Mouse (Mus musculus) lung, adult 18-20 months (tissue): Measurements from ENCODE around the gene Dbx1.

Experiments used
- DNase-seq, 2 experiments: peaks; one replicate each; pipeline ENCODE4 v3.0.0; 2022; ENCODE audit warnings: mixed read lengths in 2 of 2

Gene Dbx1

DNA sequence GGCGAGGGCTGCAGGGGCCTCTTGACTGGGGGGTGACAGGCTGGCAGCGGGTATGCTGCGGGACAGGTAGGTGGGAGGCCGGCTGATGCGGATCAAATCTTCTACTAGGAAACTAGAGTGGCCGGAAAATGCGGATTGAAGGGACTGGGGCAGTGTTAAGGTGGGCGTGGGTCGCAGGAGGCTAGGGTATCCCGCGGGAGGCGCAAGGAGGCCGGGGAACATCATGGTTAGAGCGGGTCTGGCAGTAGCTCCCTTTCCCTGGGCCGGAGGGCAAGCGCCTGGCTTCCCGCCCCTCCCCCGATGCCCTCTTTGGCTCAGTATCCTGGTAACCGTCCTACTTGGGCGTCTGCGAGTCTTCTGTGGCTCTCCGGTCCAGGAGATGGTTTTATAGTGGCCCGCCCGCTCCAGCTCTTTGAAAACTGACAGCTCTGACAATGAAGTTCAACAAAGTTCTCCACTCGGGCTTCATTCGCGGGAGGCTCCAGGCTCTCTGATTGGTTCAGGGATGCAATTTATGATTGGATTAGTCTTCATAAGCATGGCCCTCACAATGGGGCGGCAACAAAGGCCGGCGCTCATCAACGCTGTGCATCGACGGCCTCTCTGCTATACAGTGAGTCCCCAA, at the start of gene Dbx1:
Gene Dbx1 (minus strand): TSS at position 359 of the 625 bp plus-strand sequence.
- DNase-seq = no peak

DNA sequence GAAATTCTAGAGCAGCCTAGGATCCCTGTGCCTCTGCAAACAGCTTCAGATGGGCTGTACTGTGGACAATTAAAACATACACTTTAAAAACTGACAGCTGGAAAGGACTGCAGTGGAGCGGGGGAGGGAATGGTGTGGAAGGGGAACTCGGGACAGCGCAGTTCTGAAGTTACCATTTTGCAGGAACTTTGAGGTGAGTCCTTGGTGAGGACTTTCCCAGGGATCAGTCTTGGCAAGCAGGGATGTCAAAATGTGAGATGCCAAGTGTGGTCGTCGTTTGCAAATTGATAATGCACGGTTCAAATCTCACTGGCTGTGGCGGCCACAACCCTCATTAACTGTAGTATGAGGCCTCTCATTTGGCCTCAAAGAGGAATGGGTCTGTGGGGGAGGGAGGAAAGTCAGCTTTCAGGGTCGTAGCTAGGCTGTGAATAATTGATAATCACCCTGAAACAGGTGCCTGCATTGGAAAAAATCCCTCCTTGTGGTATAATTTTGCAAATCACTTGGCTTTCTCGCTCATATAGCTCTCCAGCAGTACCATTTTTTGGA, 42.3 kb upstream of the Dbx1 start:
- DNase-seq = no peak

DNA sequence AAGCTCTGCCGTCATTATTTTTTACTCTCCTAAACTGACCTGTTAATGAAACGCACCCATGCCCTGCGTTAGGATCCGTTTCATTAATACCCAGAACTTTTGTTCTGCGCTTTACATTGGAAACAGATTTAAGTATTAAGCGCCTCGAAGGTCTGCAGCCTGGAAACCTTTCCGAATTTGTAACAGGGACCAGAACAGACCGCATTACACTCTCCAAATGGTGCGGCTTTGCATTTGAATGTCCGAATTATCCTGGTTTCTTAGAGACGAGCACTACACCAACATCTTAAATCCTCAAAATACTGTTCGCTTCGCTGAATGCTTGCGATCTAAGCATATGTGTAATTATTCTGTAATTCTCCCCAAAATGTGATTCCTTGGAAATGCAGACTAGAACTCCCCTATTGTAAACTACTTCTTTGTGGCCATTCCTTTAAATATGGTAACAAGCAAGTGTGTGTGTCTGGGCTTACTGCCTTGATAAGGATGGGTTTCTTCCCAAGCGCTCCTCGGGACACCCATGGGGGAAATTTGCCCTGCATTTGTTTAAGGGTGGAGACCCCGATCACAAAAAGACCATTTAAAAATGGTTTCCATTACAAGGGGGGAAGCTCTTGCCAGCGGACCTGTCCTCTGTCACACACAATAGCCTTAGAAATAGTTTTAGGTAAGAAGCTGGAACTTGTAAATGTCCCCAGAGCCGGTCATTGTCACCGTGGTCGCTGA, 41.6 kb upstream of the Dbx1 start:
- DNase-seq = no peak

DNA sequence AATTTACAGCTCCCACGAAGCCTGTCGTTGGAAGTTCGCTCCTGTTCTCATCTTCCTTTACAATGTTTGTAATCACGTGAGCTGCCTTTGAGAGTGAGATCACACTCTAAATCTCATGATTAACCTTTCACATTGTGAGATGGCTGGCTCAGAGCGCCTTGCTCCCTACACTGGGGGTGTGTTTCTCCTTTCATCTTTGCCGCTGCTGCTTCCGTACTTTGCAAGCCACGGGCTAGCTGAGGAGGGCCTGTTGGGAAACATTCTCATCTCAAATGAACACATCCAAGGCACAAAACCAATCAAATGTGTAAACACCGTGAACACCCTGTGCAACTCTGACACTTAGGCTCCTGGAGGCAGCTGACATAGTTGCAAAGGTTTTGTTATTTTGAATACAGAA, 40.5 kb upstream of the Dbx1 start:
- no peak for DNase-seq

DNA sequence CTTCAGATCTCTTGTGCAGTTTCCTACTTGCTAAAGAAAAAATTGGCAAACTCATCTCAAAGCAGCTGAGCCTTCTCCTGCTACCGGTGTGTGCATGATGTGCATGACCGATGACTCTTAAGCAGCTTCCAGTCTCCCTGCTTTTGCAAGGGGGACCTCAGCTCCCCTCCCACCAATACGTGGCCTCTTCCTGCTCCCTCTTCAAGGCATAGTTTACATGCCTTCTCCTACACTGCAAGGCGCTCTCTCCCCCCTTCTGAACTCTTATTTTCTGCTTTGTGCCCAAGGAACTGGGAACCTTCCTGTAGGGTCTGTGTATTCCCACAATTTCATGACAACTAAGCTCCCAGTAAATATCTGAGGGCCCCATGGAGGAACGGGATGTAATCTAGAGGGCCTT, 40.0 kb upstream of the Dbx1 start:
- DNase-seq = no peak

DNA sequence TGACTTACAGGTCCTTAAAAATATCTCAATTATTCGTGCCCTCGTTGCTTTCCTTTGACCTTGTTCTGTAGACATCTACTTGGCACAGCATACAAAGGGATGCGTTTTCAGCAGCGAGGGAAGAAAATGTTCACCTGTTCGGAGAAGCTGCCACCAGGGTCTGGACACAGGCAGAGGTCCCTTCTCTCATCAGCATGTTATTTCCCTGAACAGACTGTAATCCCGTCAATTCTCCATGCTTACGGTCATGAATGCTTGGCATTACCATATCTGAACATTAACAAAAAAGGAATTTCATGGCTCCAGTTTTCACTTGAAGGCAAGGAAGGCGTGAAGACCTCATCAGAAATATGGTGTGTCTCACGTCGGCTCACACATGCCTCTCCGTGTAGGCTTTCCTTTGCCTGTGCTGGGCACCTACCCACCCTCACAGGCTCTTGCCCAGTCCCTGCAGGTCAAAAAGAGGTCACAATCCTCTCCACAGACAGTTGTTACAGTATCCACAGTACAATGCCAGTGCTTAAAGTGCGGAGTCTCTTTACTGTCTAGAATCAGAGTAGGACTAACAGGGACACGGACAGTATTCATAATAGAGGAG, 31.7 kb upstream of the Dbx1 start:
- no peak for DNase-seq

DNA sequence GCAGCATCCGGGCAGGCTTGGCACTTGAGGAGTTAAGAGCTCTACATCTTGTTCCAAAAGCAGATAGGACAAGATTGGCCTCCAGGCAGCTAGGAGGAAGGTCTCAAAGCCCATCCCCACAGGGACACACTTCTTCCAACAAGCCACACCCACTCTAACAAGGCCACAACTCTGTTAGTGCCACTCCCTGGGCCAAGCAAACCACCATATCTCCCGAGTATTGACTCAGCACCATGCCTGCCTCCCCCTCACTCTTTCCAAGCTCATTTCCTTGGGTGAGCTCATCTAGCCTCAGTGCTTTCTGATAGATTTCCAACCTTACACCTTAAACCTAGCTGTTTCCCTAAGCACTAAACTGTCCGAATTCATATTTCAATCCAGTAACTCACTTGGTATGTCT, 26.9 kb upstream of the Dbx1 start:
- DNase-seq = no peak

DNA sequence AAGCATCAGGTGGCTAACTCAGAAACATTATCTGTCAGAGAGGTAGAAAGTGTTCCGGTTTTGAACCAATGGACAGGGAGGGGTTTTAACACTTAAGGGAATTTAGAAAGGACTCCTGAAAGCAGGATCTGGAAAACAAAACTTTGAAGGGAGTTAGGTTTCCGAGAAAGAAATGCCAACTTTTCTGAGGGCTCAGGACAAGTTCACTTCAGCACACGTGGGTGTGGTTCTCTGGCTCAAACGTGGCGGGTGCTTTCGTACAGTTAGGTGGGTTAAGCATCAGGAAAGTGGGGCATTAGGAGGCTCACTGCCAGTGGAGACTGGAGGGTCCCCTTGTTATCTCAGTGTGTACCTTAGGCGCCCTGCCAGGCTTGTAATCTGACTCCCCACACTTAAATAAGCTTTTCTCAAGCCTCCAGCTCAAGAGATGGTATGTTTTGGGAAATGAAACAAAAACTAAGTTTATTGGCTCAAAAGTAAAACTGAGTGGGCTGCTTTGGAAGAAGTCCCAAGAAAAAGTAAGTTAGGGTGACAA, 25.9 kb upstream of the Dbx1 start:
- no peak for DNase-seq

DNA sequence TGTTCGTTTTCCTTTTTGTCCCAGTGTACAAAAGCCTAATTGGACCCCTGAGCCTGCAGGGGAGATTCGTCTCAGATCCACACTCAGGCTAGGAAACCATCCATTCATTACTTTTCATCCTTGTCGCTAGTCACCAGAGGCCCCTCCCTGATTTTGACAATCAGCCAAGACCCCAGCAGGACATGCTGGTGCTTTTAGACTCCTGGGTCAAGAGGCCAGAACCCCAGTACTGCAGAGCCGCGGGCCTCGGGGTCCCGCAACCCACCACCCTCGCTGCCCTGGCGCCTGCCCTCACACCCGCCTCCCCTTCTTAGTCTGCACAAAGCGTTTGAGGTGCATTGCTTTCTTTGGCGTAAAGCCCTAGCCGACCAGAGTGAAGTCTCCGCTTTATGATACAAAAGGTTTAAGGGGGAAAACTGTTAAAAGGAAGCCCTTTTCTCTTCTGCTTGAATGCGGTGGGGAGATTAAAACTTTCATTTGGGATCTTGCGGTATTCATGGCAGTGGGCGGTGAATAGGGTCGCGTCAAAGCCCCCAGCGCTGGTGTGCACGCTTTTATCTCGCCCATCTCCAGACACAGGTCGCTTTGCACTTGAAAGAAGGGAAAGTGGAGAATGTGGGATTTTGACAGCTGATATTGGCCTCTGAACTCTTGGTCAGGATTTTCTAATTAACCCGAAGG, 25.3 kb upstream of the Dbx1 start:
- DNase-seq = no peak

DNA sequence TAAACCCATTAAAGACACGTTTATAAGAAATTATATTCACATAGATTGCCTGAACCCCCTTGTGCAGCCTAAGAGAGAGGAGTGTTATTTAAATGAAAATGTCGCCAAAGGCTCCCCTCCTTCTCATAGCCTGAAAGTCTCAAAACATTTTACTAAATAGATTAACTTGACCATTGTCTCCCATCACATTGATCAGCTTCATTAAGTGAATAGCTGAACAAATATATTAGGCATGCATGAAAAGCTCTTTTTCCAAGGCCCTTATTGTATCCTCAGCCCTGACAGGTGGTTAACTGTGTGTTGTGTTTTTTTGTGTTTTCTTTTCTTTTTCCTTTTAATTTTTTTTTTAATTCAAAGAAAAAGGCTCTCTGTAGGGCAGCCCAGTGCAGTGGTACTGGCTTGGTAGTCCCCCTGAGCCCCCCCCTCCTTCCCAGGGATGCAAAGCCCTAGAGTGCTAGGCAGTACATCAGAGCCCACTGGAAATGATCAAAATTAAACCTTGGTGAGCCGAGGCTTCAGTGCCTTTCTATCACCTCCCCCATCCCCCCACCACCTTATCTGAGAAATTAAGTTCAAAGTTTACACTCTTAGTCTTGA, 4.2 kb upstream of the Dbx1 start:
- DNase-seq = no peak

DNA sequence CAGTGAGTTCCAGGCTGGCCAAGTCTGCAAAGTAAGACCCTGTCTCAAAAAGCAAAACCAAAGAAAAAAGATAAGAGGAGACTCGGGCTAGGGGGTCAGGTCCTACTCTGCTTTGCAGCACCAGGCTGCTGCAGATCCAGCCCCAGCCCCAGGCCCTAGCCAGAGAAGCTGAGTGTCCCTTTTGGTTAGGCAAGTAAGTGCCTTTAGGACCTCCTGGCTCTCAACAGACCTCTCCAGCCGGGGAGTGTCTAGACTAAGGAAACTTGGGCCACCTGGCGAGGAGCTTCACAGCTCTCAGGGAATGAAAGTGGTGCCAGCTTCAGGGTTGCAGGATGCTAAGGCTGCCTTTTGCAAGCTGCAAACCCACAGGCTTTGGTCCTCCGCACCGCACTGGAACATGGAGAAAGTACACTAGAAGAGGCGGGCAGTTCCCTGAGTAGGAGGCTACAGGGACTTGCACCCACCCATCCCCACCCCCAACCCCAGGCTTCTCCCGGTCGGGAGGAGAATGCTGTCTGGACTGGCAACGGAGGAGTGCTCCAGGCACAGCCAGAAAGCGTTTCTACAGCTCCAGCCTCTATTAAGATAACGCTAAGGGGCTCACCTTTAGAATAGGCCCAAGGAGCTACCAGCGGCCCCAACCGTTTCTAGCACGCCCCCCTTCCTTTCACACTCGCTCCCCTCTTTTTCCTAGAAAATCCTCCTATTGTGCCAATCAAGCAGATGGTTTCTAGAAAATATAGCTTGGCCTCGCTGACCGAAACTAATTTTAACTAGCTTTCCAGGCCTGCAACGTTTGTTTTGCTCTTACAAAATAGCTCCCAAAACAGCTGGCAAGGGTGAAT, 3.4 kb upstream of the Dbx1 start:
- no peak for DNase-seq

DNA sequence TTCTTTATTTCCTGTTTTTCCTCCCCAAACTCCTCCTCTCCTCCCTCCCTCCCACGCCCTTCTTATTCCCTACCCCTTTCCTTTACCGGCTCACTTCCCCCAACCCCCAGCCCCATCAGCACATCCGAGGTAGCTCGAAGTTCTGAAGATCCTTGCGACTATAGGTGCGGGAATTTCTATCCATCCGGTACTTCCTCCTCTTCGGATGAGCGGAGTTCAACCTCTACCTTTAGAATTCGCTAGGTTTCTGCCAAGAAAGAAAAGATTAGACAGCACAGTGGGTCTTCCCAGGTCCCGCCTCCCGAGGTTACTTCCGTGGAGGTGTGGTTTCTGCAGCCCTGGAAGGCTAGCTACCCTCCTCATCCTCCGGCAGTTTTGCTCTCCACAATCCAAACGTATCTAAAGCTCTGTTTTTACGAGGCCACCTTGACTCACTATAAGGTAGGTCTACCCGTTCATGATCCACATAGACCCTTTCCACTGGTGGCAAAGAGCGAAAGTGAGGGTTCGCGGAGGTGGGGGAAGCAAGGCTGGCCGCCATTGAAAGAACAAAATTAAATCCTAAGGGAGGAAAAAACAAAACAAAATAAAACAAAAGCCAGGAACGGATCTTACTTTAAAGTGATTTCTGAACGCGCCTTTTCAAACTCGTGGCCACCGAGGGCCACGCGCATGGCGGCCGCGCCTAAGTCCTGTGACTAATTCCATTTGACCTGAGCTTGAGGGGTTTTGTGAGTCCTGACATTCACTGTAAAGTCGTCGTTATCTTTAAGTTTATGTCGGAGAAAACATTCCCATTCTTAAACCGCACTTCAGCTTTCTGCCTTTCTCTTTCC, 2.5 kb upstream of the Dbx1 start:
- no peak for DNase-seq

DNA sequence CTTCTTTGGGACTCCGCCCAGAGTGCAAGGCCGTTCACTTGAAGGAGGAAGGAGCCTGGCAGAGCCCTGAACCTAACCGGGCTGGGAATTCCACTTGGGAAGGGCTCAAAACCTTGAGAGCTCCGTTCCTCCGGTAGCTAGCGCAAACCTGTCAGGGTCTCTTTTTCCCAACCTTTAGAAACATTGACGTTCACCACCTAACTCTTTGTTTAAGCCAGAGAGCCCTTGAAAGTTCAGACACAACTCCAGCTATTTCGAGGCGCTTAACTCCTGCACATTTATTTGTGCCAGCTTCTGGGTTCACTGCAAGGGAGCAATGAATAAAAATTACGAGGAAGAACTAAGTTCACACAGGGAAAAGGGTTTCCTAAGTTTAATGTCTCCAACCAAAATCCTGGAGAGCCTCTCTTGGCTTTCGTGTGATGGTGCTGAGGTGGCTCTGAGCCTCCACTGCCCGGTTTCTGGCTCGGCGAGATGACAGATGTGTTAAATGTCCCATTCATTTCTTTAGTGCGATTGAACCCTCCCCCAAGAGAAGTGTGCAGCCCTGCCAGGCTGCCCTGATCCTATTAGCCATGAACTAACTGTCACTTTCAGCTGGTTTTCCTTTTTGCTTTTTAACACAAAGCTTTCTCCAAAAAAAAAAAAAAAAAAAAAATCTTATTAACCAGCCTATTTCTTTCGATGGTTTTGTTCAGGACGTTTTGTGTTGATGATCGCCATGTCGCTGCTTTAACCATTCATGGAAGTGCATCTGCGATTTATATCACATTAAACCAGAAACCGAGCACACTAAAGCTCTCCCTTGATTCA, 1.4 kb upstream of the Dbx1 start:
- DNase-seq = no peak

DNA sequence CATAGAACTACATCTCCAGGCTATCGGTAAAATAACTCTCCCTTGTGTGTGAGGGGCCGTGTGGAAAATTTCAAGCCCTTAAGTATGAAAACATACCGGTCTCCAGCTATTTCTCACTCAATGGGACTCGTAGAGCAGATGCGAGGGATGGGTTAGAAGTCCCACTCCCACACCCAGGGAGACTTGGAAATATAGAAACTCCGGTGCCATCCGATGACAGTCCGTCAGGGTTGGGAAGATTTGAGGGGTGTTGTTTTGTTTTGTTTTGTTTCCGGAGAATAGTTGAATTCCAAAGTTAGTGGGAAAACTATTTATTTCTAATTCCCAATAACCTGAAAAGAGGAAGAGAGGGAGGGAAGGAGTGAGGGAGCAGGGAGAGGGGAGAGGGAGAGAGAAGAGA, 632 bp upstream of the Dbx1 start:
- DNase-seq = no peak

DNA sequence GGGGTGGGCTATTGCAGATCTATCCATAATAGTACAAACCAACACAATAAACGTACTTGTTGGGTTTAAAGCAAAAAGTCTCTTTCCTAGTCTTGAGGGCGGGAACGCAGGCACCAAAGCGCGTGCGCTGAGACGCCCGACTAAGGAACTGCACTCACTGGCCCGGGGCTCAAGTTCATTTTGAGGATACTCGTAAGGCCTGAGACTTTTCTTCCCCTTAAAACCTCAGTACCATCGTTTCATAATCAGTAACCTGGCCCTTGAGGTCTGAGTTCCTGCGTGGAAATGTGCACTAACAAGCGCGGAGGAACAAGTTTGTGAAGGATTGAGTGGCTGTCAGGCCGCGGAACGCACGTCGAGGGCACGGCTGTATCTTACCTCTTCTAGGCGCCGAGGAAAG, 678 bp downstream of the Dbx1 start:
- no peak for DNase-seq

DNA sequence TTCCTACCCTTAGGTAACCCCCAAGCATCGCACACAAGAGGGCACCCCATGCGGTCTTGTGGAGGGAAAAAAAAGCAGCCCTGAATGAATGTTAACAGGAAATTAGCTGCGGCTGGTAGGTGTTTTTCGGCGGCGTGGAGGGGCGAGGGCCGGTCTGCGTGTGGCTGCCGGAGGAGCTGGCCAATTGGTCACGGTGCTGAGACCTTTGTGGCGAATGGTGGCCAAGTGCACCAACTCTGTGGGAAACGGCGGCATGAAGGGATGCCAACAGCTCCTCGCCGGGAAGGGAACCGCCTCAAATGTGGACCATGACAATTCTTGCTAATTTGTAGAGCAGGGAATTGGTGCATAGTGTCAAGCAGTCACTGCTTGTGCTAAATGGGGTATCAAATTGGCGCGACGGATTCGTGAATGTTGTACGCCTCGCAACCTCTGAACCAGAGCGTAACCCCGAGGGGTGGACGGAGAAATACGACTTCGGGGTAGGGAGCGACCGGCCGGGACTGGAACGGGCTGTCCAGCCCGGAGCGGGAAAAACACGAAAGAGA, 1.5 kb downstream of the Dbx1 start:
- no peak for DNase-seq

DNA sequence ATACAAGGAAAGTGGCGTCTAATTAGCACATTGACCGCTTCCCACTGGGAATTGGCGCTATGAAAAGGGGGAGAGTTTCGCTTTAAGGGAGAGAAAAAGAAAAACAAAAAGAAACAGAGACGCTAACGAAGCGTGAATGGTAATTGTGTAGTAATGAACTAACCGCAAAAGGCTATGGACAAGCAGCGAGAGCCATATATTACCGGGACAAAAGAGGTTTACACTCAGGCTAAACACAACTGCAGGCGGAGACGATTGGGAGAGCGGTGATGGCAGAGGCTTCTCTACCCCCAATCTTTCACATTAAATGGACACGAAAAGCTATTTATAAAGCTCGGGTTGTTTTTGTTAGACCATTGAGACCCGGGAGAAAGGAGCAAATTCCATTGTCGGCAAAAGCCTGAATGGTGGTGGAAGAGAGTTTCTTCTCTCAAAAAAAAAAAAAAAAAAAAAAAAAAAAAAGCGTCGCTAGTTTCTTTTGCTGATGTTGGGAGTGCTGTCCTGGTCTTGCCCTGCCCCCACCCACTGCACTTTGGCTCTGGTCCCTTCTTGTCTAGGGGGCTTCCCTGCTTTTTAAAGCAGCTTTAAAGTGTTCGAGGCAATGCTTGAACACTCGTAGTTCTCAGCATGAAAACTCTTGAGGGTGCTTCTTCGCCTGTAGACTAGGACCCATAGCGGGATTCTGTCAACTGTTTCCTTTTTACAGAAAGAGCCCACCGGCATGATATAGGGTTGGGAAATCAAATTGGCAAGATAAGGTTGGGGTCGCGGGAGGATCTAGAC, 2.2 kb downstream of the Dbx1 start:
- no peak for DNase-seq

DNA sequence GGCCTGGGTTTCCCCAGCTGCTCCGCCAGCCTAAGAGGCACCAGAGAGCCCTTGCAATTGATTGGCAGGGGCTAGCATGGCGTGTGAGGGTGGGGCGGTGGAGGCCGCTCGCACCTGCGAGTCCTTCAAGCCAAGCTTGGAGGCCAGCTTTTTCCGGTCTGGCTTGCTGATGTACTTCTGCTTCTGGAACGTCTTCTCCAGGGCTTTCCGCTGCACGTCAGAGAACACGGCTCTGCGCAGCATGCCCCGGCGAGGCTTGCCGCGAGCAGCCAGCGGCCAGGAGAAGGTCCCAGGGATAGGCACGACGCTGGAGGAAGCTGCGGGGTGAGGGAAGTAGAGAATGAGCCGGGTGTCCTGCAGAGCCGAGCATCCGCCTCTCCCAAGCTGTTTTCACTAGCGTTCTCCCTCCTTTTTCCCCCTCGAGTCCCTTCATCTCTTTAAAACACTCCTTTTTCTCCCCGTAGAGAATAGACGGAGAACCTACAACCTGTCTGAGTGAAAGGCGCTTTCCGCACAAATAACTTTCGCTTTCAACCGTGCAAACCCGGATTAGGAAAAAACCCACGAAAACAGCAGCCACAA, 3.2 kb downstream of the Dbx1 start:
- peak; percentile 53 to 56 for DNase-seq

DNA sequence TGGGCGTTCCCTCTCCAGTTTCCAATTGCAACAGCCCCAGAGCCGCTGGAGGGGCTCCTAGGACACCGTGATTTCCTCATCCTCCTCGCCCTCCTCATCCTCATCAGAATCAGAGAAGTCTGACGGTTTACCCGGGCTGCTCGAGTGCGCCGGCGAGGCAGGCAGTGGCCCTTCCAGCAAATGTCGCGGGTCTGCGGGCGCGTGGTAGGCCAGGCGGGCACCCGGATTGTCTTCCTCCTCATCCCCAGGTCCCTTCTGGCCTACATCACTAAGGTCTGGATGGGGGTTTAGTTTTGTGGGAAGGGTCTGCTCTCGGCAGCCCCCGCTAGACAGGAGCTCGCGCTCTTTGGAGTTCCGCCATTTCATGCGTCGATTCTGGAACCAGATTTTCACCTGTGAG, 4.3 kb downstream of the Dbx1 start:
- DNase-seq = no peak
